Mouse (Mus musculus) forebrain, embryonic 12.5 days (tissue): ENCODE measurements around the gene Csnk1g1. TPM values are rescaled to one million over a fixed set of nuclear protein-coding genes. Genes with fewer than 3 reads are reported as not detected.

Experiments used
- ATAC-seq: fragments of 200-750 bp; cut with Nextera tagmentation; 2 replicates; pipeline ENCODE4 v1.8.0; 2017; ENCODE audit warnings: moderate TSS enrichment; ENCODE audit not compliant: low FRiP score
- H3K27ac ChIP-seq: fragments of 300-500 bp; sonication (generic); 2 replicates; pipeline ENCODE4 v1.5.1; 2016; ENCODE audit warnings: mild to moderate bottlenecking
- H3K27me3 ChIP-seq: fragments of 300-500 bp; sonication (generic); 2 replicates; pipeline ENCODE4 v1.6.1; 2016; ENCODE audit warnings: mild to moderate bottlenecking
- H3K36me3 ChIP-seq: fragments of 300-500 bp; sonication (generic); replicated peaks from 2 replicates; pipeline ENCODE4 v1.6.1; 2016; ENCODE audit warnings: mild to moderate bottlenecking
- H3K4me1 ChIP-seq: fragments of 300-500 bp; sonication (generic); 2 replicates; pipeline ENCODE4 v1.6.1; 2016
- H3K4me2 ChIP-seq: fragments of 300-500 bp; sonication (generic); 2 replicates; pipeline ENCODE4 v1.6.1; 2016; ENCODE audit warnings: mild to moderate bottlenecking, moderate library complexity
- H3K4me3 ChIP-seq: fragments of 300-500 bp; sonication (generic); replicated peaks from 2 replicates; pipeline ENCODE4 v1.5.1; 2016; ENCODE audit warnings: mild to moderate bottlenecking
- H3K9ac ChIP-seq: fragments of 300-500 bp; sonication (generic); 2 replicates; pipeline ENCODE4 v1.6.1; 2016; ENCODE audit warnings: mild to moderate bottlenecking
- H3K9me3 ChIP-seq: fragments of 300-500 bp; sonication (generic); 2 replicates; pipeline ENCODE4 v1.6.1; 2016
- WGBS: fragments of 180-500 bp; shearing (Covaris S2); methylation state at CpG from one replicate; pipeline ENCODE4 v1.1.7; 2016; 5-methylcytosine and 5-hydroxymethylcytosine counted together
- polyA plus RNA-seq: library from polyadenylated mRNA; unstranded; fragments of >200 nt; fragmentation: Nextera tagmentation; extraction: Ambion mirVana; gene quantifications from 2 replicates; pipeline ENCODE4 v1.2.1, GENCODE M21; 2016

Gene Csnk1g1
- polyA plus RNA-seq, 1 experiment from 2014 or later = 24.8 TPM

GRCm38 (mm10) chr9:66080804-66081459, 172.2 kb downstream of the Csnk1g1 start:
- H3K36me3 ChIP-seq = no peaks in the 10 kb centered on the region
- H3K9ac ChIP-seq = no peak overlapping the region
- no peak overlapping the region for H3K4me3 ChIP-seq
- no peaks in the 10 kb centered on the region for H3K9me3 ChIP-seq
- no peak for ATAC-seq
- H3K27me3 ChIP-seq = no peaks in the 10 kb centered on the region
- 84% methylated on average over 3 of the region's 3 CpGs for WGBS
- H3K27ac ChIP-seq = no peak overlapping the region
- H3K4me1 ChIP-seq = peaks cover 6% of the 10 kb centered on the region
- no peak overlapping the region for H3K4me2 ChIP-seq

- 90% methylated on average over 4 of the region's 4 CpGs for WGBS
Measured at GRCm38 (mm10) chr9:66081999-66082398, 173.3 kb downstream of the Csnk1g1 start.

GRCm38 (mm10) chr9:66084171-66084570, 175.4 kb downstream of the Csnk1g1 start:
- Histone ChIP-seq H3K9ac (no peak overlapping the region), H3K27me3 (no peaks in the 10 kb centered on the region), H3K9me3 (no peaks in the 10 kb centered on the region), H3K4me1 (no peaks in the 10 kb centered on the region), H3K27ac (no peak overlapping the region), H3K36me3 (peaks cover 32% of the 10 kb centered on the region), H3K4me2 (no peak overlapping the region), H3K4me3 (no peak overlapping the region)
- 89% methylated on average over 3 of the region's 3 CpGs for WGBS
- ATAC-seq = no peak

More at GRCm38 (mm10) chr9:66081999-66082398, 173.3 kb downstream of the Csnk1g1 start:
- no peak overlapping the region for H3K4me2 ChIP-seq
- H3K27ac ChIP-seq = no peak overlapping the region
- no peaks in the 10 kb centered on the region for H3K9me3 ChIP-seq
- no peak overlapping the region for H3K9ac ChIP-seq
- no peak overlapping the region for H3K4me3 ChIP-seq
- ATAC-seq = no peak
- peaks cover 10% of the 10 kb centered on the region for H3K36me3 ChIP-seq
- H3K27me3 ChIP-seq = no peaks in the 10 kb centered on the region
- H3K4me1 ChIP-seq = peaks cover 6% of the 10 kb centered on the region

- 95% methylated on average over 7 of the region's 7 CpGs for WGBS
- no peak for ATAC-seq
- H3K9ac ChIP-seq = no peak overlapping the region
- H3K4me3 ChIP-seq = no peak overlapping the region
- no peaks in the 10 kb centered on the region for H3K27me3 ChIP-seq
- H3K36me3 ChIP-seq = peaks cover 60% of the 10 kb centered on the region
- no peak overlapping the region for H3K27ac ChIP-seq
- no peaks in the 10 kb centered on the region for H3K4me1 ChIP-seq
- H3K9me3 ChIP-seq = no peaks in the 10 kb centered on the region
- no peak overlapping the region for H3K4me2 ChIP-seq
Measured at GRCm38 (mm10) chr9:66087062-66087461, 178.3 kb downstream of the Csnk1g1 start.

- H3K27me3 ChIP-seq = no peaks in the 10 kb centered on the region
- H3K9ac ChIP-seq = no peak overlapping the region
- H3K36me3 ChIP-seq = peaks cover 74% of the 10 kb centered on the region
- H3K4me3 ChIP-seq = no peak overlapping the region
- H3K4me2 ChIP-seq = no peak overlapping the region
- ATAC-seq = no peak
- no peaks in the 10 kb centered on the region for H3K4me1 ChIP-seq
- H3K9me3 ChIP-seq = no peaks in the 10 kb centered on the region
- H3K27ac ChIP-seq = no peak overlapping the region
- 57% methylated on average over 4 of the region's 4 CpGs for WGBS
Measured at GRCm38 (mm10) chr9:66088411-66088810, 179.7 kb downstream of the Csnk1g1 start.

GRCm38 (mm10) chr9:66090593-66091244, 182.0 kb downstream of the Csnk1g1 start:
- Histone ChIP-seq H3K4me1 (no peaks in the 10 kb centered on the region), H3K9ac (no peak overlapping the region), H3K36me3 (peaks cover 97% of the 10 kb centered on the region), H3K9me3 (no peaks in the 10 kb centered on the region), H3K27me3 (no peaks in the 10 kb centered on the region), H3K27ac (no peak overlapping the region), H3K4me3 (no peak overlapping the region), H3K4me2 (no peak overlapping the region)
- ATAC-seq = no peak
- 88% methylated on average over 13 of the region's 13 CpGs for WGBS

- Histone ChIP-seq H3K27me3 (no peaks in the 10 kb centered on the region), H3K4me2 (no peak overlapping the region), H3K9me3 (no peaks in the 10 kb centered on the region), H3K4me3 (no peak overlapping the region), H3K27ac (no peak overlapping the region), H3K9ac (no peak overlapping the region), H3K36me3 (peaks cover 98% of the 10 kb centered on the region), H3K4me1 (no peaks in the 10 kb centered on the region)
- WGBS = 84% methylated on average over 6 of the region's 6 CpGs
- no peak for ATAC-seq
Measured at GRCm38 (mm10) chr9:66091327-66092231, 182.9 kb downstream of the Csnk1g1 start.

- 90% methylated on average over 2 of the region's 2 CpGs for WGBS
- H3K4me3 ChIP-seq = no peak overlapping the region
- no peaks in the 10 kb centered on the region for H3K27me3 ChIP-seq
- H3K4me2 ChIP-seq = no peak overlapping the region
- no peak overlapping the region for H3K27ac ChIP-seq
- no peak overlapping the region for H3K9ac ChIP-seq
- no peaks in the 10 kb centered on the region for H3K4me1 ChIP-seq
- no peak for ATAC-seq
- no peaks in the 10 kb centered on the region for H3K9me3 ChIP-seq
- H3K36me3 ChIP-seq = peaks cover 98% of the 10 kb centered on the region
Measured at GRCm38 (mm10) chr9:66092664-66093063, 183.9 kb downstream of the Csnk1g1 start.

Other genes starting within 250 kb of the Csnk1g1 start
- gene Oaz2, start 240.9 kb upstream of the Csnk1g1 start, polyA plus RNA-seq = 247 and 249 TPM in 2 replicates
- 11.1 and 13.1 TPM in 2 replicates for gene Zfp609, start 81.4 kb upstream of the Csnk1g1 start, polyA plus RNA-seq
- 224 and 226 TPM in 2 replicates for gene Pclaf, start 18.7 kb upstream of the Csnk1g1 start, polyA plus RNA-seq
- gene Trip4, start 130 bp upstream of the Csnk1g1 start, polyA plus RNA-seq = 32.8 and 36.3 TPM in 2 replicates
- gene Ppib, start 151.3 kb downstream of the Csnk1g1 start, polyA plus RNA-seq = 339 and 361 TPM in 2 replicates
- gene Snx22, start 160.8 kb downstream of the Csnk1g1 start, polyA plus RNA-seq = 3.3 and 4.0 TPM in 2 replicates
- gene Snx1, start 217.7 kb downstream of the Csnk1g1 start, polyA plus RNA-seq = 130 and 135 TPM in 2 replicates
- gene Ciao2a, start 217.7 kb downstream of the Csnk1g1 start, polyA plus RNA-seq = 122 and 139 TPM in 2 replicates
- 6.2 and 6.9 TPM in 2 replicates for gene Dapk2, start 249.3 kb downstream of the Csnk1g1 start, polyA plus RNA-seq